Comparison of ENCODE assay signal across 17 mouse cellular contexts in the genomic region with DNA sequence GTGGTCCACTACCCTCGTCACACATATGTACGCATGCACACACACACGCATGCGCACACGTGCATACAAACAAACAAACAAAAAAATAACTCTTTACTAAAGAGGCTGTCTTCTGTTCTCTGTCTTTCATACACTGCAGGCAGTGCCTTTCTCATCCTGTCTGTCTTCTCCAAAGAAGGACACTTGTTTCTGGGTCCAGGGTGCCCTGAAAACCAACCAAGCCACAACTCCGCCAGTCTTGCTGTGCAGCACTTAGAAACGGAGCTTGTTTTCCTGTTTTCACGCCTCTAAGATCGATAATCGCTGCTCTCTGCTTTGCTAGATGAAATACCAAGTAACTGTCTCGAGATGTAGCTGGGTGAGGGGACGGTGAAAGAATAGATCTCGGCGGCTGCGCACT.
"Had no signal": no experiment of that assay in that cellular context is flagged by ENCODE, and none has a peak within 500 bp of the region (broad histone marks: within the 10 kb centered on the region; RNA-seq: fewer than 3 reads in every experiment).

No protein-coding gene starts in this region.

- H3K27ac ChIP-seq: kidney, postnatal 0 days; limb, embryonic 15.5 days; liver, embryonic 12.5 days; macrophage; neural tube, embryonic 13.5 days had no signal

- H3K4me2 ChIP-seq: limb, embryonic 15.5 days; liver, embryonic 12.5 days; lung, embryonic 14.5 days; midbrain, embryonic 13.5 days; neural tube, embryonic 13.5 days had no signal

- ATAC-seq: liver, embryonic 12.5 days; midbrain, embryonic 13.5 days had no signal

- H3K9ac ChIP-seq: limb, embryonic 15.5 days; liver, embryonic 12.5 days; lung, embryonic 14.5 days; midbrain, embryonic 13.5 days; neural tube, embryonic 13.5 days had no signal

- H3K9me3 ChIP-seq: limb, embryonic 15.5 days; liver, embryonic 12.5 days; midbrain, embryonic 13.5 days; neural tube, embryonic 13.5 days had no signal

- H3K4me1 ChIP-seq: liver, embryonic 12.5 days; megakaryocyte, embryonic 14.5 days had no signal

- DNase-seq: kidney, adult 8-10 months; kidney, postnatal 36 days; left cerebral cortex, postnatal 4 days; lung, embryonic 14.5 days; lung, postnatal 10 days; retina, postnatal 1 day; right cerebral cortex, postnatal 4 days; spleen, adult 18-20 months; thymus, adult 18-20 months; thymus, postnatal 14 days had no signal

- H3K36me3 ChIP-seq: limb, embryonic 15.5 days; liver, embryonic 12.5 days; midbrain, embryonic 13.5 days; neural tube, embryonic 13.5 days had no signal

- H3K27me3 ChIP-seq: limb, embryonic 15.5 days; megakaryocyte, embryonic 14.5 days; midbrain, embryonic 13.5 days; neural tube, embryonic 13.5 days had no signal

- H3K4me3 ChIP-seq: limb, embryonic 15.5 days; liver, embryonic 12.5 days; megakaryocyte, embryonic 14.5 days; midbrain, embryonic 13.5 days; neural tube, embryonic 13.5 days had no signal
